Mouse (Mus musculus): ENCODE measurements around the gene Sptb. TPM values are rescaled to one million over a fixed set of nuclear protein-coding genes. Genes with fewer than 3 reads are reported as not detected.

Gene Sptb
- 11.5 and 12.9 TPM in 2 replicates for polyA plus RNA-seq (2012)

DNA sequence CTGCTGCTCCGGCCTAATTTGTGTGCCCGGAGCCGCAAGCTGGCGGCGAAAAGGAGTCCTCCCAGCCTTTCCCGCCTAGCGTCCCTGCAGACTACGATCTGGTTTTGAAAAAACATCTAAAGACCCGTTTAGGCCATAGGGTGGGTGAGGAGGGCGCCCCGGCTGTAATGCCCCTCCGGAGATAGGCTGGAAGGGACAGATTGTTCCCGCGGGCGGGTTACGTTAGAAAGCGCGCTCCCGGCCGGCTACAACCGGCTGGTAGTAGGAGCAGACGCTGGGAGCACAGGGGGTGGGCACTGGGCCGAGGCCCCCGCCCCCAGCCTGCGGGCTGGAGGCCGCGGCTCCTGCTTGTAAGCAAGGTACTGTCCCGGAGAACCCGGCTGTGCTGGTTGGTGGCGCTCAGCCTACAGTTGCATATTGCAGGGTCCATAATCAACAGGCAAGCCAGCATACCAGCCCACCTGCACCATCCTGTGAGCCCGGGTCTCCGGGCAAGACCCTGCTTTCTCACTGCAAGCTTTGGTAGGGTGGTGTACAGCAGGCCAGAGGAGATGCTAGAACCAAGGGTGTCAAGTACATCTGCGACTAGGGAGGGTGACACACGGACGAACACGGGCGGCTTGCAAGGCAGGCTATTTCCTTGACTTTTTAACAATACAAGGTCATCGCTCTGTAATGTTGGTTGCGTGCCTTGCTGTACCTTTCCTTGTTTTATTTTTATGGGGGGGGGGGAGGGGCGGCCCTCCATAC lies at the start of gene Sptb:
Gene Sptb (minus strand): TSS at position 197 of the 750 bp plus-strand sequence.

DNA sequence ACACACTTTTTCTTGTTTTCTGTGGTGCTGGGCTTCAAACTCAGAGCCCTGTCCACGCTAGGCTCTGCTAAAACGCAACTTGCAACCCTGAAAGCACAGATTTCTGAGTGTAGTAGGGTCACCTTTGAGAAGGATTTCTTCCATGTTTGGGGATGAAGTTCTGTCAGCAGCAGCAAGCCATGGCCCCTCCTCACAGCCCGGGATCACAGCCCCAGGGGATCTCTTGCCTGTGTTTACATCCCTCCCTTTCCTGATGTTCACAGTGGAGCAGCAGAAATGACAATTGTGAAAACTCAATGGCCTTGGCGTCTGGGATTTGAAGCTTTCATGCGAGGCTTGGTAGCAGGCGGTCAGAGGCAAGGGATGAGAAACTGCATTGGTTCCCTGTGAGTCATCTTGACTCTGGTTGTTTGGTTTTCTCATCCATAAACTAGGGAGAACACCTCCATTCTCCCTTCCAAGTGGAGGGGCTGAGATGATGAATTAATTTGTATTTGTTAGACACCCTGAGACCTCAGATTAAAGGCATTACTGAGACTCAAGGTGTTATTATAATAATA lies 179.7 kb downstream of the Sptb start, which contains the start of gene Plekhg3:
Gene Plekhg3 (plus strand): TSS at position 312 of the 560 bp plus-strand sequence.

Other genes with a start within 250 kb of the Sptb start
- gene Plekhg3, start 179.7 kb downstream of the Sptb start, polyA plus RNA-seq (2012) = 12.8 and 16.0 TPM in 2 replicates
- gene Churc1, start 55.0 kb upstream of the Sptb start, polyA plus RNA-seq (2012) = 5.5 and 5.8 TPM in 2 replicates
- 17.4 and 18.3 TPM in 2 replicates for gene Fntb, start 55.0 kb upstream of the Sptb start, polyA plus RNA-seq (2012)
- gene Gpx2, start 85.0 kb upstream of the Sptb start, polyA plus RNA-seq (2012) = not detected in 2 replicates
- 0.05 and 0.17 TPM in 2 replicates for gene Rab15, start 112.4 kb upstream of the Sptb start, polyA plus RNA-seq (2012)

Data from megakaryocyte-erythroid progenitor cell, adult 5 weeks (primary cell).